Mouse (Mus musculus) E14TG2a.4 (cell line): ENCODE data around the gene Pcyt1b.

ENCODE experiments used
- H3K27me3 ChIP-seq: 2 replicates; pipeline ENCODE4 v1.6.1; 2014; ENCODE audit warnings: low read length, control low read depth; ENCODE audit not compliant: insufficient read depth
- H3K36me3 ChIP-seq: 2 replicates; pipeline ENCODE4 v1.6.1; 2014; ENCODE audit warnings: low read length, control low read depth; ENCODE audit not compliant: insufficient read depth
- H3K4me1 ChIP-seq: replicated peaks from 2 replicates; pipeline ENCODE4 v1.6.1; 2014; ENCODE audit warnings: low read depth, low read length, control low read depth
- H3K4me3 ChIP-seq: replicated peaks from 2 replicates; pipeline ENCODE4 v1.5.1; 2014; ENCODE audit warnings: mild to moderate bottlenecking, low read length
- H3K9me3 ChIP-seq: 2 replicates; pipeline ENCODE4 v1.6.1; 2014; ENCODE audit warnings: low read length, control low read depth
- CTCF ChIP-seq: conservative IDR thresholded peaks from 2 replicates; pipeline ENCODE4 v1.5.1; 2014; ENCODE audit warnings: low read length
- NANOG ChIP-seq: IDR thresholded peaks from 2 replicates; pipeline ENCODE4 v1.6.1; 2014; ENCODE audit warnings: borderline replicate concordance, low read length, mixed read lengths
- POU5F1 ChIP-seq: IDR thresholded peaks from 2 replicates; pipeline ENCODE4 v1.6.1; 2014; ENCODE audit warnings: low read length, borderline replicate concordance

Gene Pcyt1b

GRCm38 (mm10) chrX:93755210-93755842 lies 100.7 kb downstream of the Pcyt1b start:
- Histone ChIP-seq H3K27me3 (no peaks in the 10 kb centered on the region), H3K4me3 (no peak overlapping the region), H3K4me1 (no peaks in the 10 kb centered on the region), H3K9me3 (no peaks in the 10 kb centered on the region), H3K36me3 (peaks cover 10% of the 10 kb centered on the region; the same call in 1 of the 2 replicates)
- TF ChIP-seq CTCF, result no peak
- no peak for TF ChIP-seq NANOG

- H3K36me3 ChIP-seq, result peaks cover 10% of the 10 kb centered on the region; the same call in 1 of the 2 replicates
- no peak for TF ChIP-seq POU5F1
- TF ChIP-seq NANOG, result no peak
- no peak for TF ChIP-seq CTCF
- no peaks in the 10 kb centered on the region for H3K9me3 ChIP-seq
- no peak overlapping the region for H3K4me3 ChIP-seq
- H3K4me1 ChIP-seq, result no peaks in the 10 kb centered on the region
- H3K27me3 ChIP-seq, result no peaks in the 10 kb centered on the region
These were observed 102.3 kb downstream of the Pcyt1b start for GRCm38 (mm10) chrX:93756867-93757455.

- H3K27me3 ChIP-seq, result no peaks in the 10 kb centered on the region
- TF ChIP-seq NANOG (no peak), POU5F1 (no peak), CTCF (no peak)
These were observed 106.1 kb downstream of the Pcyt1b start for GRCm38 (mm10) chrX:93760770-93761169.

GRCm38 (mm10) chrX:93789562-93789961 lies 134.9 kb downstream of the Pcyt1b start:
- TF ChIP-seq CTCF, result no peak
- no peak for TF ChIP-seq NANOG
- TF ChIP-seq POU5F1, result no peak
- Histone ChIP-seq H3K9me3 (no peaks in the 10 kb centered on the region), H3K4me3 (no peak overlapping the region), H3K27me3 (no peaks in the 10 kb centered on the region), H3K4me1 (no peaks in the 10 kb centered on the region), H3K36me3 (no peaks in the 10 kb centered on the region)

More at GRCm38 (mm10) chrX:93760770-93761169, 106.1 kb downstream of the Pcyt1b start:
- no peaks in the 10 kb centered on the region for H3K9me3 ChIP-seq
- no peak overlapping the region for H3K4me3 ChIP-seq
- peaks cover 29% of the 10 kb centered on the region; the same call in 1 of the 2 replicates for H3K36me3 ChIP-seq
- H3K4me1 ChIP-seq, result no peaks in the 10 kb centered on the region

- Histone ChIP-seq H3K27me3 (no peaks in the 10 kb centered on the region), H3K9me3 (no peaks in the 10 kb centered on the region), H3K4me3 (no peak overlapping the region), H3K4me1 (no peaks in the 10 kb centered on the region), H3K36me3 (no peaks in the 10 kb centered on the region)
- TF ChIP-seq CTCF (peak; percentile 84), NANOG (no peak)
These were observed 138.5 kb downstream of the Pcyt1b start for GRCm38 (mm10) chrX:93793168-93793567.
